ENCODE assay signal across 27 mouse cellular contexts in the genomic region with DNA sequence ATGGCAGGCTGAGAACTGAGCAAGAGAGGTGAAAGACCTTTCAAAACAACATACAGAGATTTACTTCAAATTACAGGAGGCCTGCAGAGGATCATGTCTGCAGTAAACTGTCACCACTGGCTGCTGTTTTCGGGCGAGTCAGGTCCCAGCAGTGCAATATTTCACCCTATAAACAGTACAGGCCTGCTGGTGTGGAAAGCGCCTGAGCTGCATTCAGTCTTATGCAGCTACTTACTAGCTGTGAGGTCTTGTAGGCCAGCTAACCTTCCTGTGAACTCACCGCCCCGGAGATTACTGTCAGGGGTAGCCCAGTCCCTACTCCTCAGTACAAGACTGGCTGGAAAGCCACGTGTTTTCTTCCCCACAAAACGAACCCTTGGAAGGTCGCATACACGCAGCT. TPM values are rescaled to one million over a fixed set of nuclear protein-coding genes. Genes with fewer than 3 reads are reported as not detected.
A peak's percentile ranks its signal among the peaks of the same experiment; 100 is the strongest.
DNase-seq lines count a peak whose midpoint lies in the region; ATAC-seq lines count a peak whose summit lies in the region.
"Had no signal": no experiment of that assay in that cellular context is flagged by ENCODE, and none has a peak within 500 bp of the region (broad histone marks: within the 10 kb centered on the region; RNA-seq: fewer than 3 reads in every experiment).

No protein-coding gene starts in this region.

- H3K9me3 ChIP-seq in kidney, embryonic 16.5 days (ENCODE audit: low read length), result no peaks in the 10 kb centered on the region
- no peaks in the 10 kb centered on the region for H3K9me3 ChIP-seq in intestine, embryonic 16.5 days (ENCODE audit: control insufficient read depth, low read length)
- H3K9me3 ChIP-seq in heart, embryonic 10.5 days, result no peaks in the 10 kb centered on the region
- H3K9me3 ChIP-seq: forebrain, embryonic 10.5 days; heart, embryonic 15.5 days; limb, embryonic 15.5 days; megakaryocyte, embryonic 14.5 days; neural tube, embryonic 12.5 days had no signal

- H3K4me1 ChIP-seq in kidney, embryonic 16.5 days (ENCODE audit: insufficient read depth, low read length), result no peaks in the 10 kb centered on the region
- no peaks in the 10 kb centered on the region for H3K4me1 ChIP-seq in intestine, embryonic 16.5 days (ENCODE audit: control insufficient read depth, insufficient read depth, low read length)
- H3K4me1 ChIP-seq in heart, embryonic 10.5 days, result no peaks in the 10 kb centered on the region
- H3K4me1 ChIP-seq: heart, embryonic 15.5 days; neural tube, embryonic 12.5 days had no signal

- peaks cover 19% of the 10 kb centered on the region for H3K36me3 ChIP-seq in kidney, embryonic 16.5 days (ENCODE audit: insufficient read depth, low read length)
- H3K36me3 ChIP-seq in intestine, embryonic 16.5 days (ENCODE audit: control insufficient read depth, insufficient read depth, low read length), result no peaks in the 10 kb centered on the region
- peaks cover 26% of the 10 kb centered on the region for H3K36me3 ChIP-seq in heart, embryonic 10.5 days

- no peak overlapping the region for H3K4me2 ChIP-seq in kidney, embryonic 16.5 days (replicated peaks; ENCODE audit: low read depth, low read length)
- no peak overlapping the region for H3K4me2 ChIP-seq in intestine, embryonic 16.5 days (ENCODE audit: low read depth, low read length)
- H3K4me2 ChIP-seq: heart, embryonic 15.5 days; hindbrain, embryonic 14.5 days; limb, embryonic 15.5 days; lung, embryonic 14.5 days; neural tube, embryonic 12.5 days had no signal

- no peak overlapping the region for H3K9ac ChIP-seq in kidney, embryonic 16.5 days (replicated peaks; ENCODE audit: low read length)
- H3K9ac ChIP-seq in intestine, embryonic 16.5 days (ENCODE audit: low read depth, low read length), result no peak overlapping the region
- H3K9ac ChIP-seq: forebrain, postnatal 0 days; heart, embryonic 15.5 days; hindbrain, embryonic 14.5 days; limb, embryonic 15.5 days; liver, embryonic 14.5 days; lung, embryonic 14.5 days; neural tube, embryonic 12.5 days had no signal

- WGBS in kidney, embryonic 16.5 days, result 54% methylated on average over 9 of the region's 9 CpGs
- WGBS in intestine, embryonic 16.5 days, result 53% methylated on average over 9 of the region's 9 CpGs
- WGBS in heart, embryonic 10.5 days, result 73% methylated on average over 9 of the region's 9 CpGs

- no peak for DNase-seq in kidney, postnatal 25 days
- peak; percentile 62 for DNase-seq in forelimb bud, embryonic 11.5 days (ENCODE audit: low read depth, low spot score)
- peak; percentile 12 for DNase-seq in mesoderm, embryonic 11.5 days (ENCODE audit: low read depth, low spot score)
- DNase-seq in right cerebral cortex, postnatal 4 days, result no peak
- DNase-seq in heart, embryonic 10.5 days (ENCODE audit: low spot score), result no peak
- DNase-seq: adrenal gland, adult 8-10 months; cerebellum, adult 18-20 months; cerebellum, postnatal 14 days; forebrain, postnatal 0 days; gastrocnemius, postnatal 25 days; heart, adult 2 months; heart, postnatal 36 days; lung, embryonic 14.5 days; midbrain, embryonic 14.5 days; retina, postnatal 1 day; thymus, postnatal 14 days had no signal

- H3K27ac ChIP-seq in kidney, embryonic 16.5 days (ENCODE audit: low read length), result no peak overlapping the region
- no peak overlapping the region; the same call in 1 of the 2 replicates for H3K27ac ChIP-seq in intestine, embryonic 16.5 days (ENCODE audit: low read length)
- no peak overlapping the region for H3K27ac ChIP-seq in heart, embryonic 10.5 days
- H3K27ac ChIP-seq: forebrain, embryonic 10.5 days; heart, adult 2 months; heart, embryonic 15.5 days; hindbrain, embryonic 14.5 days; limb, embryonic 15.5 days; liver, embryonic 14.5 days; neural tube, embryonic 12.5 days had no signal

- no peak overlapping the region for H3K4me3 ChIP-seq in kidney, embryonic 16.5 days (ENCODE audit: low read length)
- H3K4me3 ChIP-seq in intestine, embryonic 16.5 days (ENCODE audit: low read length), result no peak overlapping the region
- no peak overlapping the region for H3K4me3 ChIP-seq in heart, embryonic 10.5 days
- H3K4me3 ChIP-seq: forebrain, embryonic 10.5 days; heart, adult 2 months; heart, embryonic 15.5 days; limb, embryonic 15.5 days; megakaryocyte, embryonic 14.5 days; neural tube, embryonic 12.5 days had no signal

- 0 out of 2 replicates have a peak, but pooled peaks have one; percentile 23 for ATAC-seq in kidney, embryonic 16.5 days (ENCODE audit: low FRiP score, low TSS enrichment)
- peak; percentile 40; the same call in 1 of the 2 replicates for ATAC-seq in intestine, embryonic 16.5 days
- ATAC-seq: activated CD4-positive, CD25-positive, alpha-beta regulatory T cell, adult 4 months; forebrain, postnatal 0 days; inflammation-experienced regulatory T-cells, adult 6 months had no signal

- H3K27me3 ChIP-seq in kidney, embryonic 16.5 days (ENCODE audit: insufficient read depth, low read length), result no peaks in the 10 kb centered on the region
- no peaks in the 10 kb centered on the region for H3K27me3 ChIP-seq in intestine, embryonic 16.5 days (replicated peaks; ENCODE audit: control insufficient read depth, insufficient read depth, low read length)
- no peaks in the 10 kb centered on the region for H3K27me3 ChIP-seq in heart, embryonic 10.5 days (ENCODE audit: insufficient read depth, poor library complexity, severe bottlenecking)
- H3K27me3 ChIP-seq: heart, embryonic 15.5 days; limb, embryonic 15.5 days; megakaryocyte, embryonic 14.5 days; neural tube, embryonic 12.5 days had no signal

RNA-seq across cellular contexts. Expression of gene Mterf2, which starts 13.6 kb away (rescaled TPM):
- polyA plus RNA-seq in kidney, embryonic 16.5 days (2015; fragmentation: Nextera tagmentation; extraction: Ambion mirVana), result 13.7 and 16.7 TPM in 2 replicates
- 19.5 and 20.6 TPM in 2 replicates for polyA plus RNA-seq in intestine, embryonic 16.5 days (2015; fragmentation: Nextera tagmentation; extraction: Ambion mirVana)
- 15.0 and 17.0 TPM in 2 replicates for polyA plus RNA-seq in heart, embryonic 10.5 days (2016; fragmentation: Nextera tagmentation; extraction: Ambion mirVana)

RNA-seq across cellular contexts. Expression of gene Tmem263, which starts 39.0 kb away (rescaled TPM):
- 70.8 and 75.8 TPM in 2 replicates for polyA plus RNA-seq in kidney, embryonic 16.5 days (2015; fragmentation: Nextera tagmentation; extraction: Ambion mirVana)
- polyA plus RNA-seq in intestine, embryonic 16.5 days (2015; fragmentation: Nextera tagmentation; extraction: Ambion mirVana), result 47.7 and 48.9 TPM in 2 replicates
- polyA plus RNA-seq in heart, embryonic 10.5 days (2016; fragmentation: Nextera tagmentation; extraction: Ambion mirVana), result 52.5 and 59.8 TPM in 2 replicates

RNA-seq across cellular contexts. Expression of gene Fhl4, which starts 39.2 kb away (rescaled TPM):
- 0.76 and 1.4 TPM in 2 replicates for polyA plus RNA-seq in kidney, embryonic 16.5 days (2015; fragmentation: Nextera tagmentation; extraction: Ambion mirVana)
- polyA plus RNA-seq in intestine, embryonic 16.5 days (2015; fragmentation: Nextera tagmentation; extraction: Ambion mirVana), result 0.26 and 0.45 TPM in 2 replicates
- polyA plus RNA-seq in heart, embryonic 10.5 days (2016; fragmentation: Nextera tagmentation; extraction: Ambion mirVana), result 1.1 and 1.4 TPM in 2 replicates

RNA-seq across cellular contexts. Expression of gene Cry1, which starts 43.4 kb away (rescaled TPM):
- 27.8 and 29.0 TPM in 2 replicates for polyA plus RNA-seq in kidney, embryonic 16.5 days (2015; fragmentation: Nextera tagmentation; extraction: Ambion mirVana)
- 23.9 and 24.0 TPM in 2 replicates for polyA plus RNA-seq in intestine, embryonic 16.5 days (2015; fragmentation: Nextera tagmentation; extraction: Ambion mirVana)
- polyA plus RNA-seq in heart, embryonic 10.5 days (2016; fragmentation: Nextera tagmentation; extraction: Ambion mirVana), result 18.6 and 21.1 TPM in 2 replicates

Comparison
In these comparisons a context has a peak if more than half of its experiments do, and no peak if none do; other contexts are left out.
1. DNase-seq: peak in forelimb bud, embryonic 11.5 days (single experiment) and mesoderm, embryonic 11.5 days (single experiment); none in kidney, postnatal 25 days (0 of 2), right cerebral cortex, postnatal 4 days (single experiment) and heart, embryonic 10.5 days (single experiment).